Mouse (Mus musculus): ENCODE measurements around the gene Tmcc3.

Gene Tmcc3

GRCm38 (mm10) chr10:94486179-94486578, 174.4 kb downstream of the Tmcc3 start:
- no peak for TF ChIP-seq GATA4 (IDR thresholded peaks at IDR 0.05; ENCODE audit: insufficient replicate concordance, low read length)

- no peak for TF ChIP-seq GATA4 (IDR thresholded peaks at IDR 0.05; ENCODE audit: insufficient replicate concordance, low read length)
Measured at GRCm38 (mm10) chr10:94489509-94489908, 177.8 kb downstream of the Tmcc3 start.

GRCm38 (mm10) chr10:94491006-94491405, 179.3 kb downstream of the Tmcc3 start:
- no peak for TF ChIP-seq GATA4 (IDR thresholded peaks at IDR 0.05; ENCODE audit: insufficient replicate concordance, low read length)

- no peak for TF ChIP-seq GATA4 (IDR thresholded peaks at IDR 0.05; ENCODE audit: insufficient replicate concordance, low read length)
Measured at GRCm38 (mm10) chr10:94494403-94494846, 182.7 kb downstream of the Tmcc3 start.

DNA sequence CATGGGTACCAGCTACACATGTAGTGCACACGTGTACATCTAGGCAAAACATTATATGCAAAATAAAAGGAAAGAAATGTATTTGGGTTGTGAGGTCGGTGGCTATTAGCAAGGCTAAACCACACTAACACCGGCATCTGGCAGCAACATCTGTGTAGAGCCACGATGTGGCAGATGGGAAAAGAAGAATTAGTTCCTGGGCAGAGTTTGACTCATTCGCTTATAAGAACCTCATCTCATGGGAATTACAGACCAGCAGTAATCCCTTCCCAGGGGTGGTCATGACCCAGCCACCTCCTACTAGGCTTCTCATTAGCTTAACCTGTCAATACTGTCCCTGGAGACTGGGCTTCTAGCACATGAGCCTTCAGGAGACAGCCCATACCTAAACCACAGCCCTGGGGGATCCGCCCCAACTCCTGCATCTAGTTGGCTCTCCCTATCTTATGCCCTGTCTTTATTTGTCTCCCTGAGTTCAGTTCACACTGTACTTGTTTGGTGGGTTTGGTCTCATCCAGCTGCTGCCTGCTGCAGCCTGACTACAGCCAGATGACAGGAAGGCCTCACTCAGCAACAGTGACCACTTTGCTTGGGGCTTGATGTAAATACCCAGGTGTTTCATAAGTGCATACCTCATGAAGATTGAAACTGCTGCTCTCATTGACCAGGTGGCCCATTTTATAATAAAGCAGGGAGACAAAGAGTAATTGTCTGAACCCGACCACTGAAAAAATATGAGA, 183.9 kb downstream of the Tmcc3 start:
- TF ChIP-seq GATA4 (IDR thresholded peaks at IDR 0.05; ENCODE audit: insufficient replicate concordance, low read length), result no peak

GRCm38 (mm10) chr10:94496826-94497440, 185.2 kb downstream of the Tmcc3 start:
- TF ChIP-seq GATA4 (IDR thresholded peaks at IDR 0.05; ENCODE audit: insufficient replicate concordance, low read length), result no peak

DNA sequence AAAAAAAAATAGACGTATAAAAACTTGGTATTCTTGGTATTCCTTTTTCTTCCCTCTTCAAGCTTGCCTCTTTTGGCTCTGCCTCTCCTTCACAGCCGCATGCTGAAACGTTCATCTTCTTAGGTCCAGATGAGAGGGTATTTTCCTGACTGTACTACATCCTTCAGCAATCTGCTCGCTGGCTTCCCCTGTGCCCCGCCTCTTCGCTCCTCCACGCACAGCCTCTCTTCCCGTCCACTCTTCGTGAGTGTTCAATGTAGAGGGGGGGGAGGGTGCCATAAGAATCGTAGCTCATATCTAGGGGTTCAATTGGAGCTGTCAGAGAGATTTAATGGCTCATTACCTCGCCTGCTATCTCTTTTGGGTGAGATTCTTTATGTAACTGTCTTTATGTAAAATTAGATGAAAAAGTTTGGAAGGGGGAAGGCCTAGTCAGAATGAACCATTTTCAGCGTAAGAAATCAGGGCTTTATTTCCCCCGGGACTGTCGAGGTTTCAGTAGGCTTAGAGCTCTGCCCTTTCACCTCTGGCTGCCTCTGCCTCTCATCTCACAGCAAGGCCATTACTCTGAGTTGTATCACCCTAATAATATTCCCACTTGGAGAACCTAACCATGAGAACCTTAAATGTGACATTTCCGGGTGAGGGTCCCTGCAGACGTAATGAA, 188.6 kb downstream of the Tmcc3 start:
- no peak for TF ChIP-seq GATA4 (IDR thresholded peaks at IDR 0.05; ENCODE audit: insufficient replicate concordance, low read length)

DNA sequence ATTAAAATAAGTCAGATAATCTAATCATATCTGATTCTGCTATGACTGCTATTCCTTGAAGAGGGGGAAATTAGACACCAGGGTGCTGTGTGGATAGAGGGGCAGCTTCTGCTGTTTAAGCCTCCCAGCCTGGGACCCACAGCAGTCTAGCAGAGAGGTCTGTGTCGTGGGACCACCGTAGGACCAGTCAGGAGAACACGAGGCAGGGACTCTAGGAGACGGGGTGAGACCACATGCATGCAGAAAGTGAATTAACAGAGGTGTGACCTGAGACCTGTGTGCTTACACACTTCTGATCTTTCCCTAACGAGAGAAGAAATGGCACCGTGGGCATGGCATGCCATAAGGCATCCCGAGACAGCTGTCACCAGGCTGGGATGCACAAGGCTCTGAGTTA, 189.1 kb downstream of the Tmcc3 start:
- no peak for TF ChIP-seq GATA4 (IDR thresholded peaks at IDR 0.05; ENCODE audit: insufficient replicate concordance, low read length)

- TF ChIP-seq GATA4 (IDR thresholded peaks at IDR 0.05; ENCODE audit: insufficient replicate concordance, low read length), result no peak
Measured at GRCm38 (mm10) chr10:94501796-94502195, 190.0 kb downstream of the Tmcc3 start.

DNA sequence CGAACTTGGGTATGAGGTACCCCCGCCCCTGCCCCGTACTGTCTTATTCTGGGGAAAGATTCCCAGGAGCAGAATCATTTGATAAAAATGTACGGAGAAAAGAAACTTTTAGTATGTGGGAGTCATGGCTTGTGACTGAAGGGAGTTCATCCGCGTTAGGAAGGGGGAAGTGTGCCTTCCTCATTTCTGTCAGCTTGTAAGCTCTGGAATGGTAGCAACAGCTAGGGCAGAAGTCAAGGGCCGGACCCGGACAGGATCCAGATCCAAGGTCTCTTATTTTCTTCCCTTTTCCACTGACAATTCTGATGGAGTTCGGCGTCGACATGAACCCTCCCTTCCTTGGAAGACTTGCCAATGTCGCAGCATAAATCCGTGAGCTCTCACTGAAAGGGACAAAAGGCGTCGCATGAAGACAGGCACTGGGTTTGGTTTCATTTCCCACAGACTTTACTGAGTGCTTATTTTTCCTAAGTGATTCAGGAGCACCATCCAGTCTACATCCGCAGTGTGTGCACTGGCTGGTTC, 193.6 kb downstream of the Tmcc3 start:
- TF ChIP-seq GATA4 (IDR thresholded peaks at IDR 0.05; ENCODE audit: insufficient replicate concordance, low read length), result no peak

DNA sequence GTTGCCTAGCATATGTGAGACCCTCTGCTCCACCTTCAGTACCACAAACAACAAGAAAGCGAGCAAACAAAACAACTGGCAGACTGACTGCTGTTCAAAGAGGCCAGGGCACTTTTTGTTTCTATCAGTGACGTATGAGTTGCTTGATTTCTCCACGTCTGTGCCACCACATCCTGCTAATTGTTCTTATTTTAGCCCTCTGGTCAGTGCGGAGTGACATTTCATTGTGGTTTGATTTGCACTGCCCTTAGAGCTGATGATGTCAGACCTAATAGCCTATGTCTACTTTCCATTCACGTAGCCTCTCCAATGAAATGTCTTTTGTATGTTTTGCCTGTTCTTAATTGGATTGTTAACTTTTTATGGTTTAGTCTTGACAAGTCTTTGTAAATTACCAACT, 197.1 kb downstream of the Tmcc3 start:
- no peak for TF ChIP-seq GATA4 (IDR thresholded peaks at IDR 0.05; ENCODE audit: insufficient replicate concordance, low read length)

DNA sequence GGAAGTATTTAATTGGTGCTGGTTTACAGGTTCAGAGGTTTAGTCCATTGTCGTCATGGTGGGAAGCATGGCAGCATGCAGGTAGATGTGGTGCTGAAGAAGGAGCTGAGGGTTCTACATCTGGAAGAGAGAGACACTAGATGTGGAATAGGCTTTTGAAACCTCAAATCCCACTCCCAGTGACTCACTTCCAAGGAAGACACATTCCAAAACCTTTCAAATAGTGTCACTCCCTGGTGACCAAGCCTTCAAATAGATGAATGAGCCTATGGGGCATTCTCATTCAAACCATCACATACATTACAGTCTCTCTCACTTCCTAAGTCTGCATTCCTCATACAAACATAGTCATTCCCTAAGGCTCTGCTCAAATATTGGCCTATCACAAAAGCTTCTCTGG, 201.0 kb downstream of the Tmcc3 start:
- no peak for TF ChIP-seq GATA4 (IDR thresholded peaks at IDR 0.05; ENCODE audit: insufficient replicate concordance, low read length)

DNA sequence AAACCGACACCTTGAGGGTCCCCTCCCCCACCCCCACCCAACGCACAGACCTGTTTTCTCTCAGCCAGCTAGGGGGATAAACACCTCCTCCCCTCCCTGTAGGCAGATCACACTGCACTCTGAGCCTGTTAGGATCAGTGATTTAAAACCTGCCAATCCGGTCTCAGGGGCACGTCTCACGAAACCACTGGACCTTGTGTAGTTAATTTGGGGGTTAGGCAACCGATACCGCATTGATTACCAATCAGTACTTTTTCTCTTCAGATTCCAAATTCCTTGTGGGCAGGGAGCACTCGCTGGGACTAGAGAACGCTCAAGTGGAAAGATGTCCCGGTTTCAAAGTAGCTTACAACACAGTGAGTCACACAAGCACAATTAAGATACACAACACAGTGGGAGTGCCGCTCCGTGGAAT, 202.3 kb downstream of the Tmcc3 start:
- TF ChIP-seq GATA4 (IDR thresholded peaks at IDR 0.05; ENCODE audit: insufficient replicate concordance, low read length), result no peak

GRCm38 (mm10) chr10:94514506-94515178, 202.9 kb downstream of the Tmcc3 start:
- TF ChIP-seq GATA4 (IDR thresholded peaks at IDR 0.05; ENCODE audit: insufficient replicate concordance, low read length), result no peak

DNA sequence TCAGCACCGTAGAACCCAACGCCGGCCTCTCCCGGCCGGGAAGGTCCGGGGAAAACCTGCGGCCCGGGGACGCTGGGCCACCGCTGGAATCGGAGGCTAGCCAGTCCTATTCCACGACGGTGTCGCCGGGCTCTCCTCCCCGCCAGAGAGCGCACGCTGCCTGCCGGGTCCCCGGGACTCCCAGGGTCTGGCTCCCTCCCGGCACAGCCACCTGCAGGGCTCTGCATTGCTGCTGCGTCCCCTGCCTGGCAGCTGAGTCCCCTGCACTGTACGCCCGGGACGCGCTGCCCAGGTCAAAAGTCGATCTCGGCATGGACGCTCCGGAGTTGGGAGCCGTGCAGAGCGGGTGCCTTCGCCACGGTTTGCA, 203.4 kb downstream of the Tmcc3 start:
- TF ChIP-seq GATA4 (IDR thresholded peaks at IDR 0.05; ENCODE audit: insufficient replicate concordance, low read length), result no peak
